Mouse (Mus musculus) fat pad, adult 2 months (tissue): ENCODE measurements around the gene Slc4a11.
A peak's percentile ranks its signal among the peaks of the same experiment; 100 is the strongest.
"Not testable (repeated sequence)": the region's sequence is repeated elsewhere in the genome, so short reads cannot be mapped to it uniquely, and the experiment has no call there.

Experiments
- DNase-seq: peaks from one replicate; pipeline ENCODE4 v3.0.0-alpha.2; 2011; ENCODE audit warnings: low read depth, low spot score; ENCODE audit errors: extremely low read depth

The Slc4a11 gene

DNA sequence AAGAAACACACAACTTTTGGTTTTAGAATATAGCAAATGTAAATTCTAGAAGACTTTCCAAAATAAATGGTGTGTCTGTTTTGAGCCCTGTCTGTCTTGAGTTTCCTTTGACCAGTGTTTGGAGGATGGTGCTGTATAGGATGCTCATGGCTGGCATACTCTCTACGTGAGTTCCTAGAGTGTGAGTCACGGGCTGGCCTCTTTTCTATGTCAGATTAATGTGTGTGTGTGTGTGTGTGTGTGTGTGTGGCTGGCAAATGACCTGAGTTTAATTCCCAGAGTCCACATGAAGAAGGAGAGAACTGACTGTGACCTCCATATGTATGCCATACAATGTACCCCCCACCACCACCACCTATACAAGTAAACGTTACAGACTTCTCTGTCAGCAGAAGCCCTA lies 15.8 kb downstream of the Slc4a11 start:
- no peak for DNase-seq

DNA sequence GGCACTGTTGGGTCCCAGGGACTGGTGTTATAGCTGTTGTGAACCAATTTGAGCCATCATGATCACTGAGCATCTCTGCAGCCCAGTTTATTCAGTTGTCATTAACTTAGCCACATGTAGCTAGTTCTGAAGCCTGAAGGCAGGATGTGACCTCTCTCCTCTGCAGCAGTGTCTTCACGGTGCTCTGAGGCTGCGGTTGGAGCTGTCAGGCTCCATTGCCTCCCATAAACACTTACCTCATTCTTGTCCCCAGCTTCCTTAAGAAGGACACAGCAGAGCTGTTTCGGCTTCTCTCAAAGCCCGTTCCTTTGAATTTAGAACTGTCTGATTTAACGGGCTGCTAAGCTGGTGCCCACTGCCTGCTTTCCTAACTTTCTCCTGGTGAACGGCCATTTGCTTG lies 17.4 kb downstream of the Slc4a11 start:
- DNase-seq, result no peak

DNA sequence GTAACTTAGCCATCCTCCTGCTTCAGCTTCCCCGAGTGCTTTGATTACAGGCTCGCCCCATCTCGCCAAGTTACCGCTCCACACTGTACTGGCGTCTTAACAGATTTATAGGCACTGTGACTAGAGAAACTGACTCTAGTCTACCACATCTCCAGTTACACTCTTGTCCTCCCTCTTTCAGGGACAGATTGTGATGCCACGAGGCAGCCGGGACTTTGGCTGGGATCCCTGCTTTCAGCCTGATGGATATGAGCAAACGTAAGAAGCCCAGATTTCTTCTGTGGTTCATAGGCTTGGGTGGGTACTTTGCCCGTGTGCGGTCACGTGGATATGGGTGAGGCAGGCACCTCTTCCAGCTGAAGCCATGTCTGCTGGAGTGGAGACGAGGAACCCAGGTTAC lies 18.2 kb downstream of the Slc4a11 start:
- no peak for DNase-seq

DNA sequence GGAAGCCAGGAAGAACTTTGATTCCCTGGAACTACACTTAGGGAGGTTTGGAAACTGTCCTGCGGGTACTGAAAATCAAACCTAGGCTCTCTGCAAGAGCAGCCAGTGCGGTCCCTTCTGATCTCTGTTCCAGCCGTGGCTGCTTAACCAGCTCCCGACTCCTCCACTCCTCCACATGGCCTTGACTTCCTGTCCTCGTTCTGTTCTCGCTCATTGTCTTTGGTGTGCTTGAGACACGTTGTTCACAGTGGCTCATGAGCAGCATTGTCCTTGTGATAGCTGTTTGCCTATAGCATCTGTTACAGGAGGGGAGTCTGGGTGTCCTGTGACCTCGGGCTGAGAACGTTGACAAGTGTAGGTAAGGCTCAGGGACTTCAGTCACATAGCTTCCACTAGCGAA lies 20.1 kb downstream of the Slc4a11 start:
- no peak for DNase-seq

DNA sequence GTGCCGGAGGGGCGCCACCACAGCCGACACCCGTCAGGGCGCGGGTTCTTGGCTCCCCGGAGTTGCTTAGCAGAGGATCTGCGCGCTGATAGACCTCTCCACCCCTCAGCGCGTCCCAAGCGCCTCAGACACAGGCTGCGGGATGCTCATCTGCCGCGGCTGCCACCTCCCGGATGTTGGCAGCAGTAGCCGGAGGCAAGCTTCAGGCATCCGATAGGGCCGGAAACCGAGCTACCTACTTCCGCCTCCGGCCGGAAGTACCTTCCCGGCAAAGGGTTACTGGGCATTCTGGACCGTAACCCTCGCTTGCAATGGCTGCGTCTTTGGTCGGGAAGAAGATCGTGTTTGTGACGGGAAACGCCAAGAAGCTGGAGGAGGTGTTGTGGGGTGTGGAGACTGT lies 29.8 kb downstream of the Slc4a11 start, which contains the start of gene Itpa:
Gene Itpa, plus strand, starts transcription at position 52 of the 400 bp plus-strand sequence.
- DNase-seq, result no peak

DNA sequence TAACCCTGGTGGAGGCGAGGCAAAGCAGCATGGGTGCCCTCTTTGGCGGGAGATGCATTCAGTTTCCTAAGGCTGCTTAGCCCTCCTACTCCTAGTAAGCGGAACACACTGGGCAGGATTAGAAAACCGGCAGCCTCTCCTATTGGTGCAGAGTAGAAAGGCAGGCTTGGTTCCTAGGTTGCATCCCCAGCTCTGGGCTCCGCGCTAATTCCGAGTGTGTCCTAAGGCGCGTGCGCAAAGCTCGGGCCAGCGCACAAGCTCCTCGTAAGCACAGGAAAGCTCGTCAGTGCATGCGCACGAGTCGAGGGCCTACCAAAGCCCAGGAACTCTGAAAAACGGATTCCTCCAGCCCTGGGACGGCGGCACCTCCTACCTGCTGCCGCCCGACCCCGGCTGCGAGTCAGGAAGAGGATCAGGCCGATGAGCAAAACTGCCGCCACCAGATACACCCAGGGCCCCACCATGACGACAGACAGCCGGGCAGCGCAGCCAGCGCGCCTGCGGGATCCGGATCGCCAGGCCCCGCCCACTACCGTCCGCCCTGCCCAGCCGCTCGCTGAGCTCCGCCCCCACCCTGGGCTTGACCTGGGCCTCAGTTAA lies 33.1 kb downstream of the Slc4a11 start, which contains the start of gene Ddrgk1:
Gene Ddrgk1, minus strand, starts transcription at position 558 of the 600 bp plus-strand sequence.
- DNase-seq, result peak; percentile 39

DNA sequence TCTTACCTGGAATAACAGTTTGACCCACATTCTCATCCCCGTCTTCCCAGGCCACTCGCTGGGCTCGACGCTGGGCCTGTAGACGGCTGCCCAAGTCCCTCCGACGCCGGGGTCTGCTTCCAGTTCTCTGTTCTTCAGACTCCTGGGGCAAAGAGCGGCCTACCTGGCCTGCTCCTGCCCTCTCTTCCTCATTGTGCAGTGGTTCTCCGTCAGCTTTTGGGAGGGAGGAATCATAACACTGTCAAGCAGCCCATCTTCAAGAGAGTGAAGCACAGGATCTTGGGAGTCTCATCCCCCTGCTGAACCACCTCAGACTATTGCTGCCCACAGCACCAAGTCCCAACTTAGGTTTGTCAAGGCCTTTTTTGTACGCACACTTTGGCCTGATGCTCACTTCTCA lies 34.0 kb downstream of the Slc4a11 start:
- no peak for DNase-seq

DNA sequence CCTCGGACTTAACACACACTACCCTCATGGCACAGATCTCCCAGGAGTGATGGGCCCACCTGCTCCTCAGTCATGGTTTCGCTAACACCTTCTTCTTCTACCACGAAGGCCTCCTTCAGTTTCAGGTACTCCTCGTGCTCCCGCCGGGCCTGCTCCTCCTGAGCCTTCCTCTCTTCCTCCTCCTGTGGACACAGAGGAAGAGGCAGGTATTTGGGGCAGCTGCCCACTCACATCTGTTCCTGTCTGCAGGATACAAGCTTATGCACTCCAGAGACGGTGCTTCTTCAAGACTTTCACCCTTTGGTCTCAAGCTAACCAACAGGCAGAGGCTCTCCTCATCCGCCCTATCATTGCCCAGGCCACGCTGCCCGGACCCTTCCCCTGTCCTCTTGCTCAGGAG lies 38.8 kb downstream of the Slc4a11 start:
- no peak for DNase-seq

DNA sequence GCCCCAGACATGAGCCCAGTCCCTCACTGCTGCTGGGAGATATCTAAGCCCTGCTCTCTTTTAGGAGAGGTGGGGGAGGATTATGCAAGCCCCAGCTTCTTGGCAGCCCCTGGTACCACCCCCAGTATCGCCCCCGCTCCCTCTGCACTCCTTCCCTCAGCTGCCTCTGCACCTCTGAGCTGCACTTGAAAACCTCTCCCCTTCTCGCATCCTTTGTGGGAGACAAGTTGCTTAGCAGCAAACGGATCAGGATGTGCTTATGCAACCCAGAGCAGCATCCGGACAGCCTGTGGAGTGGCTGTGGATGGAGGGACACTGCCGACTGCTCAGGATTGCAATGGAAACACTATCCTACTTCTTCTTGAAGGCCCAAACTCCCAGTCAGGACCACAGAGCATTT lies 39.8 kb downstream of the Slc4a11 start:
- DNase-seq, result no peak

DNA sequence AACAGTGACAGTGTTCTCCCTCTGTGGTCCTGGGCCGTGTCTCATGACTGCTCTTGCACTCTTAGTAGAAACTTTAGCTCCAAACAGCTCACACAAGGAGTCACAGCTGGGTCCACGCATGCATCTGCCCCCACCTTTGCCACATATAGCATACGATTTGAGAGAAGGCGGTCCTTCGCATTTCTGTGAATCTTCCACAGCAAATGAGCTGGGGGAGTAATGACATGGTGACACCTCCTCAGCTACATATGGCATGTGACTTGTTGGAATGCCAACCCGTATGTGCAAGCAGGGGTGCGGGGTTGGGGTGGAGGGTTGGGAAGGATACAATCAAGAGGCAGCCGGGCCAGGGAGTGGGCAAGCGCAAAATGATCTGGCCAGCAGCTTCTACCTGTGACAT lies 40.8 kb downstream of the Slc4a11 start:
- DNase-seq, result no peak

DNA sequence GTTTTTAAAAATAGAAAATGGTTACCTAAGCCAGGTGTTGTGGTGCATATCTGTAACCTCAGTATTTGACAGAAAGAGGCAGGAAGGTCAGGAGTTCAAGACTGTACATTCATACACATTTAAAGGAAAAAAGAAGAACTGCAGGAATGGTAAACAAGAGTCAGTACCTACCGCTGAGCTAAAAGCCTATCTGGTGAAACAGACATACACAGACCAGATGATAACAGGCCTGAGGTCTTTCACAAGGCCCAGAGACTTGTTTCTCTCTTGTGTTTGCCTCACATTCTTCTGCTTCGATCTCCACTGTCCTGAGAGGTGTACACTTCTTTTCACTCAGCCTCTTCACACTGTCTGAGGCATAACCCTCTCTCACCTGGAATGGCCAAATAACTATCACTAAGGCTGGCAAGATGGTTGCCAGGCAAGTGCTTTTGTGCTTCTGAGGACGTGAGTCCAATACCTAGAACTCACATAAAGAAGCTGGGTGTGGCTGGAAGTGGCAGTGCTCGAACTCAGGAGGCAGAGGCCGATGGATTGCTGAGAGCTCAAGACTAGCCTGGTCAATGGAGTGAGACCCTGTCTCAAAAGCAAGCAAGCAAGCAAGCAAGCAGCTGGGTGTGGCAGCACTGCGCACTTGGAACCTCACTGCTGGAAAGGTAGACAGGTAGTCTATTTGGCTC lies 41.5 kb downstream of the Slc4a11 start:
- no peak for DNase-seq

DNA sequence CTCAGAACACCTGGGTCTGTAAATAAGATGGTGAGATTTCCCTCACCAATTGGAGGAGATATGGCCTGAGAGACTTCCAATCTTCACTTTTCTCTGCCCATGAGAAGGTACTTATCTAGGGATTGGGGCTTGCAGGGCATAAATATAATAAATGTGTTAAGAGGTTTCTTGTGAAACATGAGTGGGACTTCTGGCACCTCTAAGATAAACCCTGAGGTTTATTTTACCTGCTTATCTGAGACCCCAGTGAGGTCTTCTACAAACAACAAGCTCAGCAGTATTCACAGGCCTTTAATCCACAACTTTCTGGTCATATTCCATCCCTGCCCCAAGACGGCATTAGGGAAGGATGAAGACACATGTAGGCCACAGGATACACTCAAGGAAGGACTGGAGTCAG lies 43.6 kb downstream of the Slc4a11 start:
- DNase-seq, result no peak

DNA sequence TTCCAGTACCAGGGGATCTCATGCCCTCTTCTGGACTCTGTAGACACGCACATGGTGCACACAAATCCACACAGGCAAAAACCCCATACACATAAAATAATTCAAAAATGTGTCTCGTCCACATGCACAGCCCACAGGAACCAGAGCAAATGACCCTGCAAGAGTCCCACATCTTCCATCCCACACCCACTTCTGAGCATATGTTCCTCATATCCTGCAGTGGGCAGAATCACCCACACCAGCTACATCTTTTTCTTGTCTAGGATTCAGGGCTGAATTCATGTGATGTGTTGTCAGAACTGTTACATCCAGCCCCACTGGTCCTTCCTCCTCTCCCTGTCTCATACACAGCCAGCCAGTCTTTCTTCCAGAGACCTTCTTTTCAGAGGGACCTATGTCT lies 44.0 kb downstream of the Slc4a11 start:
- no peak for DNase-seq

DNA sequence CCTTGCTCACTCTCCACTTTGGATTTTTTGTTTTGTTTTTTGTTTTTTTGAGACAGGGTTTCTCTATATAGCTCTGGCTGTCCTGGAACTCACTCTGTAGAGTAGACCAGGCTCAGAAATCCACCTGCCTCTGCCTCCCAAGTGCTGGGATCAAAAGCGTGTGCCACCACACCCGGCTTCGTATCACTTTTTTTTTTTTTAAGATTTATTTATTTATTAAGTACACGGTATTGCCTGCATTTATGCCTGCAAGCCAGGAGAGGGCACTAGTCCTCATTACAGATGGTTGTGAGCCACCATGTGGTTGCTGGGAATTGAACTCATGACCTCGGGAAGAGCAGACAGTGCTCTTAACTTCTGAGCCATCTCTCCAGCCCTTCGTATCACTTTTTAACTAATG lies 48.3 kb downstream of the Slc4a11 start:
- not testable (repeated sequence) for DNase-seq

DNA sequence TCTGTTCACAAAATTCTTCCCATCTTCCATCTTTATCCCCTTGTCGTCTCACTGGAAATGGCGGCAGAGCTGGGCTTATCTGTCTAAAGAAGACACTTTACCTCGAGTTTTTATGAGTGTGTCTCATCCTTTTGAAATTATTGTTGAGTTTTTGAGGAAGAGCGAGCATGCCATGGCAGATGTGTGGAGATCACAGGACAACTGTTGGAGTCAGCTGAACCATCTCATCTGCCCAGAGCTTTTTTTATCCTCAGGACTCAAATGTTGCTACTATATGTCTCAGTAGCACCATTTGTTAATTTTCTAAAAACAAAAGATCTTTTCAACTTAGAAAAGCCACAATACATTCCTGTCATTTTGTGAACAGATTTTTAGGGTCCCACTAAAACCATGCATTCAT lies 52.1 kb downstream of the Slc4a11 start:
- no peak for DNase-seq

DNA sequence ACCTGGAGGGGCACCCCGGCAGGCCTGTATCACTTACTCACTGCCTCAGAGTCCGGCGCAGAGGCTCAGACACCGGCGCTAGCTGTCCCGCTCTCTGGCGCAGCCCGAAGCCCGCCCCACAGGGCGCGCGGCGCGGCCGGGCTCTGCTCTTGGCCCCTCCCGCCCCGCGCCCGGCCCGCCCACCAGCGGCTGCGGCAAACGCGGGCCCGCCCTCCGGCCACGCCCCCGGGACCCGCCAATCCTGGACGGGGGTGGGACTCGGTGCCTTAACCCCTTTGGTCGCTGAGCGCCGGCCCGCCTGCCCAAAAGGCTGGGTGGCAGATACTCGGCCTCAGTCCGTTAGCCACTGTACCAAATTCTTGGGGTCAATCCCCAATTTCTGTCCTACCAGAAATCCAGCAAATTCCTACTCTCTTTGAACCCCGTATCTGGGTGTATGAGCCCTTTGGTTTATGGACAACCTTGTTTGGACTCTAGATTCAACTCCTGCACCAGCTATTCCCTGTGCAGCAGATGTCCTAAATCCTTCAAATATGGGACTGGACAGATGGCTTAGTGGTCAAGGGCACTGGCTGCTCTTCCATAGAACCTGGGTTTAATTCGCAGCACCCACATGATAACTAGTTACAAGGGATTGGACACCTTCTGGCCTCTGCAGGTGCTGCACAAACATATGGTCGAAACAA lies 54.5 kb downstream of the Slc4a11 start, which contains the start of gene Lzts3:
Gene Lzts3, minus strand, starts transcription at position 120 of the 686 bp plus-strand sequence.
- DNase-seq, result no peak

DNA sequence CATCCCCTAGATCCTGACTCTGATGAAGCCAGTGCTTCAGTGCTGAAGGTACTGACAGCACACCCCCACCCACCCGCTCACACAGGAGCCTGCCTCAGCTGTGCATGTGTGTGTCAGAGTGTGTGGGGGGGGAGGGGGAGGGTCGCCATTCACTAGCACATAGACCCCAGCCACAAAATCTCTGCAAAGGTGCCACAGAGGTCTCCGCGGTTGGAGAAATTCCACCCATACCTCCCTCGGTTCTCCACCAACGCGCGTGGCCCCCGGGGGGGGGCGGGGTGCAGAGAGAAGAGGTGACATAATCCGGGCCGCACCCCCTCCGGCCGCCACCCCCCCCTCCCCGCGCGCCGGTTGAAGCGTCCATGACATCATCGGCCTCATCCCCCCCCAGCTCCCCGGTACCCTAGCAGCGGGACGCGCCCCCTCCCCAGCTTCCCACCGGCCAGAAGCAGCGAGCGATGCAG lies 55.1 kb downstream of the Slc4a11 start:
- DNase-seq, result no peak

DNA sequence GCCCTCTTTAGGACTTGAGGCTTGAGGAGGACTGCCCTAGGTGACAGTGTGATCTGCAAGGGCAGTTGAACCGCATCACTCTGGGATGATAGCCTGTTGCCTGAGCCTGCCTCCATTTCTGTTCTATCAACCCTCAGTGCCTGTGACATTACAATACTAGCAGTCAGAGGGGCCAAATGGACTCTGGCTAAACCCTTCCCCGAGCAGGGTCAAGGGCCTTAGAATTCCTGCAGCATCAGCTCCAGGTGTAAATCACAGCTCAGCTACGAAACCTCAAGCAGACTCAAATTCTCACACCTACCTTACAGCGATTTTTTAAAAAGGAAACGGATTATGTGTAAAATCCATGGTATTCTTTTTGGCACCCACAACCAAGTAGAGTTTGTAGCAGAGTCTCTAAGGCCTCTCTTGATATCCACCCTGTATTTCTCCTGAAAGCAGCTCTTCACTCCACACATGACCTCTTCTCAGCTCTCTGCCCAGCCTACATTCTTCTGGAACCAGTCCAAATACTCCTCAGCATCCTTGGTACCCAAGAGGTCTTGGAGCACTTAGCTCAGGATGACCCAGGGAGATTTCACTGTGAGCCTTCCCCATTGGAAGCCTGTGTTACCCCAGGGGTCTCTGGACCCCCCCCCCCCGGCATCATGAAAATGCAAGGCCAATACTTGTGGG lies 55.8 kb downstream of the Slc4a11 start:
- no peak for DNase-seq

DNA sequence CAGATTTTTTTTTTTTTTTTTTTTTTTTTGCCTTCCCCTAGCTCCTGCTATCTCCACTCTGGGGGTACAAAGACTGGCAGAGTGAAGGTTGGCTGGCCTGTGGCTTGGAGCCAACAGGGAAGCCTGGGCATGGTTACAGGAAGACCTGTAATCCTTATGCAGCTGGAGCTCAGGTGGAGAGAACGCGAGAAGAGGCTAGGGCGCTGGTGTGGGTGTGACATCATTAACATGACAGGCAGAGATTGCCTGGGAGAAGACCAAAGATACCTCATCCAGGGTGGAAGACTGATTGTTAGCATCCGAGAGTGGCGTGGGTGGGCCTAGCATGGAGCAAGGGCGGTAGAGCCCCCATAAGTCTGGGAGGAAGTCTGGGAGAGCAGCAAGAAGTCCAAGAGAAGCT lies 58.0 kb downstream of the Slc4a11 start:
- no peak for DNase-seq

DNA sequence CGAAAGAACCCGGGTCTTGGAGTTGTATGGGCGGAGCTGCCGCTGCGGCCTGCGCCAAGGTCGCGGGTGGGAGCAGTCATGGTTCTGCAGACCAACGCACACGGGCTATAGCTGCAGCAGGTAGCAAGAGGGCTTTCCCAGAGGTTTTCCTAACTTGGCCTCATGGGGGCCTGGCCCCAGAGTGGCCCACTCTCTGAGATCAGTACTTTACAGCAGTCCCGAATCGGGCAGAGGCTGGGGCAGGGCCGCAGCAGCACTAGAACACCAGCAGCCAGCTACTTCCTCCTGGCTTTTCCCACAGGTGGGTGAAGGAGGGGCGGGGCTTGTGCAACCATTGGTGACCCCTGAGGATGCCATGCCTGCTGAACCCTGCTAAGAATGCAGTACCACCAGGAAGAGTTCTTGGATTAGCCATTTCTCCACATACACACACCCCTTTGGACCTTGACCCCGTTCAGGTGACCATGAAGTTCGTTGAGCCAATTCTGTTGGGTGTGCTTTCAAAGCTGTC lies 59.2 kb downstream of the Slc4a11 start:
- no peak for DNase-seq

DNA sequence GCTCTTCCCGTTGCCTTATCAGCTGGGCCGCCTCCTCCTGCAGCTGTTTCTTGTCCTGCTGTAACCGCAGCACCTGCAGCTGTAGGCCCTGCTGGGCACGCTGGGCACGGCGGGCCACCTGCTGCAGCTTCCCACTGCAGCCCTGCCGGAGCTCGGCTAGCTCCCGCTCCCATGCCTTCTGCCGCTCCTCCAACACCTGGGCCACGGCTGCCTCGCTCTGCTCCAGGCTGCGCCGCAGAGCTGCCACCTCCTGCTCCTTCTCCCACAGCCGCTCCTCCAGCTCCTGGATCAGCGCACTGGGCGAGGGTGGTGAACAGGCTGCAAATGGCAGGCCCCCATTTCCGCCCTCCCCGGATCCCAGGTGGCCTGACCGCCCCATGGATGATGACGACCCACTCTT lies 61.5 kb downstream of the Slc4a11 start:
- DNase-seq, result no peak
